Mouse (Mus musculus): ENCODE measurements around the gene Trim37. TPM values are rescaled to one million over a fixed set of nuclear protein-coding genes. Genes with fewer than 3 reads are reported as not detected.
"Not testable (repeated sequence)": the region's sequence is repeated elsewhere in the genome, so short reads cannot be mapped to it uniquely, and the experiment has no call there.

Trim37 gene
- polyA plus RNA-seq, 1 experiment = 119 TPM

GRCm38 (mm10) chr11:87246107-87246651 is 119.3 kb downstream of the Trim37 start:
- WGBS = 86% methylated on average over 4 of the region's 4 CpGs
- TF ChIP-seq CTCF (IDR thresholded peaks at IDR 0.05; ENCODE audit: borderline replicate concordance, insufficient read depth, low read depth, low read length) (no peak), POLR2A (IDR thresholded peaks at IDR 0.05; ENCODE audit: borderline replicate concordance, insufficient read depth, low read length) (no peak)
- no peak for DNase-seq
- H3K27me3 ChIP-seq (ENCODE audit: control insufficient read depth, insufficient read depth, low read length) = no peaks in the 10 kb centered on the region
- no peak overlapping the region for H3K27ac ChIP-seq (ENCODE audit: insufficient read depth, low read length)
- peaks cover 3% of the 10 kb centered on the region; the same call in 1 of the 2 replicates for H3K4me1 ChIP-seq (ENCODE audit: control insufficient read depth, insufficient read depth, low read length)
- H3K4me3 ChIP-seq (replicated peaks; ENCODE audit: insufficient read depth, low read depth, low read length) = no peak overlapping the region

- no peak for DNase-seq
Observed at GRCm38 (mm10) chr11:87246724-87247493, 120.0 kb downstream of the Trim37 start.

GRCm38 (mm10) chr11:87247494-87247866 is 120.6 kb downstream of the Trim37 start:
- H3K27ac ChIP-seq (ENCODE audit: insufficient read depth, low read length) = no peak overlapping the region
- TF ChIP-seq POLR2A (IDR thresholded peaks at IDR 0.05; ENCODE audit: borderline replicate concordance, insufficient read depth, low read length) (no peak), CTCF (IDR thresholded peaks at IDR 0.05; ENCODE audit: borderline replicate concordance, insufficient read depth, low read depth, low read length) (no peak)
- no peak overlapping the region for H3K4me3 ChIP-seq (replicated peaks; ENCODE audit: insufficient read depth, low read depth, low read length)
- no peak for DNase-seq
- WGBS = 32% methylated on average over 5 of the region's 5 CpGs
- H3K4me1 ChIP-seq (ENCODE audit: control insufficient read depth, insufficient read depth, low read length) = peaks cover 3% of the 10 kb centered on the region; the same call in 1 of the 2 replicates
- H3K27me3 ChIP-seq (ENCODE audit: control insufficient read depth, insufficient read depth, low read length) = no peaks in the 10 kb centered on the region

More at GRCm38 (mm10) chr11:87246724-87247493, 120.0 kb downstream of the Trim37 start:
- Histone ChIP-seq H3K27me3 (ENCODE audit: control insufficient read depth, insufficient read depth, low read length) (no peaks in the 10 kb centered on the region), H3K27ac (ENCODE audit: insufficient read depth, low read length) (no peak overlapping the region), H3K4me1 (ENCODE audit: control insufficient read depth, insufficient read depth, low read length) (peaks cover 3% of the 10 kb centered on the region; the same call in 1 of the 2 replicates), H3K4me3 (replicated peaks; ENCODE audit: insufficient read depth, low read depth, low read length) (no peak overlapping the region)
- no peak for TF ChIP-seq POLR2A (IDR thresholded peaks at IDR 0.05; ENCODE audit: borderline replicate concordance, insufficient read depth, low read length)
- no peak for TF ChIP-seq CTCF (IDR thresholded peaks at IDR 0.05; ENCODE audit: borderline replicate concordance, insufficient read depth, low read depth, low read length)
- WGBS = 59% methylated on average over 9 of the region's 9 CpGs

- no peak overlapping the region for H3K4me3 ChIP-seq (replicated peaks; ENCODE audit: insufficient read depth, low read depth, low read length)
- whole genome bisulfite sequencing = 80% methylated on average over 6 of the region's 6 CpGs
- TF ChIP-seq CTCF (IDR thresholded peaks at IDR 0.05; ENCODE audit: borderline replicate concordance, insufficient read depth, low read depth, low read length) (no peak), POLR2A (IDR thresholded peaks at IDR 0.05; ENCODE audit: borderline replicate concordance, insufficient read depth, low read length) (no peak)
- H3K27me3 ChIP-seq (ENCODE audit: control insufficient read depth, insufficient read depth, low read length) = no peaks in the 10 kb centered on the region
- no peak overlapping the region for H3K27ac ChIP-seq (ENCODE audit: insufficient read depth, low read length)
- H3K4me1 ChIP-seq (ENCODE audit: control insufficient read depth, insufficient read depth, low read length) = peaks cover 3% of the 10 kb centered on the region; the same call in 1 of the 2 replicates
- no peak for DNase-seq
Observed at GRCm38 (mm10) chr11:87250132-87250531, 123.3 kb downstream of the Trim37 start.

- 90% methylated on average over 6 of the region's 6 CpGs for WGBS
- DNase-seq = no peak
- TF ChIP-seq POLR2A (IDR thresholded peaks at IDR 0.05; ENCODE audit: borderline replicate concordance, insufficient read depth, low read length) = no peak
- TF ChIP-seq CTCF (IDR thresholded peaks at IDR 0.05; ENCODE audit: borderline replicate concordance, insufficient read depth, low read depth, low read length) = no peak
Observed at GRCm38 (mm10) chr11:87253294-87253693, 126.4 kb downstream of the Trim37 start.

GRCm38 (mm10) chr11:87254149-87254548 is 127.3 kb downstream of the Trim37 start:
- H3K4me3 ChIP-seq (replicated peaks; ENCODE audit: insufficient read depth, low read depth, low read length) = no peak overlapping the region
- TF ChIP-seq CTCF (IDR thresholded peaks at IDR 0.05; ENCODE audit: borderline replicate concordance, insufficient read depth, low read depth, low read length) (no peak), POLR2A (IDR thresholded peaks at IDR 0.05; ENCODE audit: borderline replicate concordance, insufficient read depth, low read length) (no peak)
- H3K27me3 ChIP-seq (ENCODE audit: control insufficient read depth, insufficient read depth, low read length) = no peaks in the 10 kb centered on the region
- 78% methylated on average over 5 of the region's 5 CpGs for WGBS
- no peak overlapping the region for H3K27ac ChIP-seq (ENCODE audit: insufficient read depth, low read length)
- no peaks in the 10 kb centered on the region for H3K4me1 ChIP-seq (ENCODE audit: control insufficient read depth, insufficient read depth, low read length)
- no peak for DNase-seq

More at GRCm38 (mm10) chr11:87253294-87253693, 126.4 kb downstream of the Trim37 start:
- Histone ChIP-seq H3K27me3 (ENCODE audit: control insufficient read depth, insufficient read depth, low read length) (no peaks in the 10 kb centered on the region), H3K4me1 (ENCODE audit: control insufficient read depth, insufficient read depth, low read length) (no peaks in the 10 kb centered on the region), H3K4me3 (replicated peaks; ENCODE audit: insufficient read depth, low read depth, low read length) (no peak overlapping the region), H3K27ac (ENCODE audit: insufficient read depth, low read length) (no peak overlapping the region)

GRCm38 (mm10) chr11:87257282-87257681 is 130.4 kb downstream of the Trim37 start:
- no peaks in the 10 kb centered on the region for H3K4me1 ChIP-seq (ENCODE audit: control insufficient read depth, insufficient read depth, low read length)
- 94% methylated on average over 5 of the region's 5 CpGs for WGBS
- TF ChIP-seq POLR2A (IDR thresholded peaks at IDR 0.05; ENCODE audit: borderline replicate concordance, insufficient read depth, low read length) (no peak), CTCF (IDR thresholded peaks at IDR 0.05; ENCODE audit: borderline replicate concordance, insufficient read depth, low read depth, low read length) (no peak)

GRCm38 (mm10) chr11:87259792-87260191 is 132.9 kb downstream of the Trim37 start:
- whole genome bisulfite sequencing = 93% methylated on average over 10 of the region's 10 CpGs
- no peak overlapping the region for H3K4me3 ChIP-seq (replicated peaks; ENCODE audit: insufficient read depth, low read depth, low read length)
- no peak overlapping the region for H3K27ac ChIP-seq (ENCODE audit: insufficient read depth, low read length)
- DNase-seq = no peak
- no peak for TF ChIP-seq POLR2A (IDR thresholded peaks at IDR 0.05; ENCODE audit: borderline replicate concordance, insufficient read depth, low read length)
- no peak for TF ChIP-seq CTCF (IDR thresholded peaks at IDR 0.05; ENCODE audit: borderline replicate concordance, insufficient read depth, low read depth, low read length)
- no peaks in the 10 kb centered on the region for H3K27me3 ChIP-seq (ENCODE audit: control insufficient read depth, insufficient read depth, low read length)
- no peaks in the 10 kb centered on the region for H3K4me1 ChIP-seq (ENCODE audit: control insufficient read depth, insufficient read depth, low read length)

More at GRCm38 (mm10) chr11:87257282-87257681, 130.4 kb downstream of the Trim37 start:
- H3K27ac ChIP-seq (ENCODE audit: insufficient read depth, low read length) = no peak overlapping the region
- DNase-seq = no peak
- H3K27me3 ChIP-seq (ENCODE audit: control insufficient read depth, insufficient read depth, low read length) = no peaks in the 10 kb centered on the region
- H3K4me3 ChIP-seq (replicated peaks; ENCODE audit: insufficient read depth, low read depth, low read length) = no peak overlapping the region

GRCm38 (mm10) chr11:87261705-87262104 is 134.8 kb downstream of the Trim37 start:
- not testable (repeated sequence) for H3K27me3 ChIP-seq (ENCODE audit: control insufficient read depth, insufficient read depth, low read length); H3K27ac ChIP-seq (ENCODE audit: insufficient read depth, low read length); DNase-seq; H3K4me1 ChIP-seq (ENCODE audit: control insufficient read depth, insufficient read depth, low read length); H3K4me3 ChIP-seq (replicated peaks; ENCODE audit: insufficient read depth, low read depth, low read length)
- WGBS = 81% methylated on average over 4 of the region's 4 CpGs

All from cerebellum, adult 2 months (tissue).